Mouse (Mus musculus) heart, embryonic 12.5 days (tissue): ENCODE measurements at regions not wholly inside any gene's neighbourhood (a gene's known extent, or its start where the extent isn't known, plus 50 kb on each side); places are given as distances from the start of the nearest gene placed in this dataset.
"Not testable (repeated sequence)": the region's sequence is repeated elsewhere in the genome, so short reads cannot be mapped to it uniquely, and the experiment has no call there.

ENCODE experiments used
- ATAC-seq: fragments of 200-750 bp; cut with Nextera tagmentation; 2 replicates; pipeline ENCODE4 v1.8.0; 2017; ENCODE audit warnings: moderate TSS enrichment, moderate library complexity; ENCODE audit not compliant: insufficient number of reproducible peaks, low FRiP score
- H3K27ac ChIP-seq: fragments of 300-500 bp; sonication (generic); 2 replicates; pipeline ENCODE4 v1.5.1; 2016; ENCODE audit warnings: mild to moderate bottlenecking, moderate library complexity; ENCODE audit not compliant: poor library complexity, severe bottlenecking
- H3K27me3 ChIP-seq: fragments of 300-500 bp; sonication (generic); replicated peaks from 2 replicates; pipeline ENCODE4 v1.6.1; 2016; ENCODE audit warnings: mild to moderate bottlenecking, moderate library complexity
- H3K36me3 ChIP-seq: fragments of 300-500 bp; sonication (generic); 2 replicates; pipeline ENCODE4 v1.6.1; 2016; ENCODE audit warnings: mild to moderate bottlenecking, moderate library complexity
- H3K4me1 ChIP-seq: fragments of 300-500 bp; sonication (generic); replicated peaks from 2 replicates; pipeline ENCODE4 v1.6.1; 2016; ENCODE audit warnings: mild to moderate bottlenecking
- H3K4me2 ChIP-seq: fragments of 300-500 bp; sonication (generic); 2 replicates; pipeline ENCODE4 v1.6.1; 2016; ENCODE audit warnings: mild to moderate bottlenecking, moderate library complexity
- H3K4me3 ChIP-seq: fragments of 300-500 bp; sonication (generic); 2 replicates; pipeline ENCODE4 v1.5.1; 2016; ENCODE audit warnings: mild to moderate bottlenecking
- H3K9ac ChIP-seq: fragments of 300-500 bp; sonication (generic); 2 replicates; pipeline ENCODE4 v1.6.1; 2016; ENCODE audit warnings: mild to moderate bottlenecking, moderate library complexity
- H3K9me3 ChIP-seq: fragments of 300-500 bp; sonication (generic); replicated peaks from 2 replicates; pipeline ENCODE4 v1.6.1; 2016; ENCODE audit warnings: mild to moderate bottlenecking, moderate library complexity
- WGBS: fragments of 180-500 bp; shearing (Covaris S2); methylation state at CpG from one replicate; pipeline ENCODE4 v1.1.7; 2016; 5-methylcytosine and 5-hydroxymethylcytosine counted together

- Histone ChIP-seq H3K36me3 (no peaks in the 10 kb centered on the region), H3K27ac (no peak overlapping the region), H3K4me1 (no peaks in the 10 kb centered on the region), H3K4me3 (no peak overlapping the region), H3K9ac (no peak overlapping the region), H3K27me3 (no peaks in the 10 kb centered on the region), H3K4me2 (no peak overlapping the region), H3K9me3 (no peaks in the 10 kb centered on the region)
- ATAC-seq: no peak
- 80% methylated on average over 7 of the region's 7 CpGs for WGBS
Measured at GRCm38 (mm10) chr19:49301364-49302091, 1095.7 kb downstream of the Sorcs3 start.

GRCm38 (mm10) chr19:49305804-49306203 is 1100.0 kb downstream of the Sorcs3 start:
- 88% methylated on average over 3 of the region's 3 CpGs for WGBS
- no peak overlapping the region for H3K4me3 ChIP-seq
- no peaks in the 10 kb centered on the region for H3K4me1 ChIP-seq
- ATAC-seq: no peak
- no peak overlapping the region for H3K4me2 ChIP-seq
- H3K27me3 ChIP-seq: no peaks in the 10 kb centered on the region
- no peaks in the 10 kb centered on the region for H3K9me3 ChIP-seq
- H3K9ac ChIP-seq: no peak overlapping the region
- H3K36me3 ChIP-seq: no peaks in the 10 kb centered on the region
- H3K27ac ChIP-seq: no peak overlapping the region

GRCm38 (mm10) chr19:49314229-49314628 is 1108.4 kb downstream of the Sorcs3 start:
- 64% methylated on average over 1 of the region's 1 CpGs for WGBS
- no peak overlapping the region for H3K4me2 ChIP-seq

DNA sequence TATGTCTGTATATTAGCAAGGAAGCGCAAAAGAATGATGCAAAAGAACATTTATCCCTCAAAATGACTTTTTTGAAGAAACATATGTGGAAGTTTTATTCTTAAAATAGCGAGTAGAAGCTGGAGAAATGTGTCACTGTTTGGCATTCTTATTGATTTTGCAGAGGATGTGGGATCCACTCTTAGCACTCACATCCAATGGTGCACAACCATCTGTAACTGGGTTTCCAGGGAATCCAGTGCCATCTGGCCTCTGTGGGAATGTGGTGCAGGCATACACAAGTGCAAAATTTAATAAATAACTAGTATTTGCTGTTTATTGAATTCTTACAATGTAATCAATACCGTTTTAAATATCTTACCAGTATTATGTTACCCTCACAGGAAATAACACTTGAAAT is 1153.8 kb downstream of the Sorcs3 start:
- Histone ChIP-seq H3K4me1 (no peaks in the 10 kb centered on the region), H3K9me3 (no peaks in the 10 kb centered on the region), H3K27ac (no peak overlapping the region), H3K9ac (no peak overlapping the region), H3K36me3 (no peaks in the 10 kb centered on the region), H3K4me3 (no peak overlapping the region), H3K4me2 (no peak overlapping the region), H3K27me3 (no peaks in the 10 kb centered on the region)
- no peak for ATAC-seq
- 57% methylated on average over 3 of the region's 3 CpGs for WGBS

More at GRCm38 (mm10) chr19:49314229-49314628, 1108.4 kb downstream of the Sorcs3 start:
- no peaks in the 10 kb centered on the region for H3K36me3 ChIP-seq
- no peak overlapping the region for H3K9ac ChIP-seq
- no peak overlapping the region for H3K4me3 ChIP-seq
- H3K9me3 ChIP-seq: no peaks in the 10 kb centered on the region
- no peaks in the 10 kb centered on the region for H3K27me3 ChIP-seq
- H3K4me1 ChIP-seq: no peaks in the 10 kb centered on the region
- no peak overlapping the region for H3K27ac ChIP-seq
- no peak for ATAC-seq

GRCm38 (mm10) chr19:49360715-49361114 is 1154.9 kb downstream of the Sorcs3 start:
- Histone ChIP-seq H3K27ac (no peak overlapping the region), H3K36me3 (no peaks in the 10 kb centered on the region), H3K4me1 (no peaks in the 10 kb centered on the region), H3K9ac (no peak overlapping the region), H3K4me3 (no peak overlapping the region), H3K27me3 (no peaks in the 10 kb centered on the region), H3K9me3 (no peaks in the 10 kb centered on the region), H3K4me2 (no peak overlapping the region)
- 64% methylated on average over 5 of the region's 5 CpGs for WGBS
- ATAC-seq: no peak

DNA sequence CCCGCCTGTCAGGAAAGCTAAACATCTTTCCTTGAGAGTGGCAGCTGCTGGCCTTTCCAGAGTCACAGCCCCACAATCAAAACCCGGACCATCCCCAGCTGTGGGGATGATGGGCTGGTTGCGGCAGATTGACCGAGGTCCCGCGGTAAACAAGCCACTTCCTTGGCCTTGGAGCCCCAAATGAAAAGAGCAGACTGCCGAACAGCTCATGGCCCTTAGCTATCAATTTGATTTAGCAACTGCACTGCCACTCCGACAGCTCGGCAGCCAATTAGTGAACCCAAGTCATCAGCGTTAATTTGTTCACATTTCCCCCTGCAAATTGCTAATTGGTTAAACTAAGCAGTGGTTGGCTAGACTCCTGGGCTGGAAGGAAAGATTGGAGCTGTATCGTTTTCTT is 1155.3 kb downstream of the Sorcs3 start:
- not testable (repeated sequence) for ATAC-seq, H3K36me3 ChIP-seq

DNA sequence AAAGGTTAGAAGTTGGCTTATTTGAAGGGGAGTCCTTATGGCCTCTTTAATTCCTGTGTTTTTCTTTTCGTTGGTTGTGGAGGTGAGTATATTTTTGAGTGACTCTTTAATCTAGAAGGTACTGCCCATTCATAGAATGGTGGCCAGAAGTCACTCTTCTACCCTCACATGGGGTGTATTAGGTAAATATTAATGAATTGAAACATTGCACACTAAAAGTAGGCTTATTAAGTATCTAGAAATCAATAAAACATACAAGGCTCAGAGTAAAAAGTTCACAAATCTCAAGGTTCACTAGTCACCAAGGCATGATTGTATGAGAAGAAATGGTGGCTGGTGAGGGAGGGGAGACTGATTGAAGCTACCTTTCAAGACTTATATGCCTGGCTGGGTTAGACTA is 1167.1 kb downstream of the Sorcs3 start:
- H3K4me1 ChIP-seq: no peaks in the 10 kb centered on the region
- no peak for ATAC-seq
- H3K27me3 ChIP-seq: no peaks in the 10 kb centered on the region
- no peaks in the 10 kb centered on the region for H3K9me3 ChIP-seq
- H3K4me2 ChIP-seq: no peak overlapping the region
- 68% methylated on average over 1 of the region's 1 CpGs for WGBS
- no peak overlapping the region for H3K4me3 ChIP-seq
- H3K27ac ChIP-seq: no peak overlapping the region
- H3K36me3 ChIP-seq: no peaks in the 10 kb centered on the region
- H3K9ac ChIP-seq: no peak overlapping the region

More for the DNA sequence above, 1155.3 kb downstream of the Sorcs3 start:
- H3K27ac ChIP-seq, H3K4me2 ChIP-seq, H3K4me3 ChIP-seq, H3K9ac ChIP-seq, H3K9me3 ChIP-seq, H3K4me1 ChIP-seq, H3K27me3 ChIP-seq: not testable (repeated sequence)
- WGBS: 79% methylated on average over 10 of the region's 11 CpGs

DNA sequence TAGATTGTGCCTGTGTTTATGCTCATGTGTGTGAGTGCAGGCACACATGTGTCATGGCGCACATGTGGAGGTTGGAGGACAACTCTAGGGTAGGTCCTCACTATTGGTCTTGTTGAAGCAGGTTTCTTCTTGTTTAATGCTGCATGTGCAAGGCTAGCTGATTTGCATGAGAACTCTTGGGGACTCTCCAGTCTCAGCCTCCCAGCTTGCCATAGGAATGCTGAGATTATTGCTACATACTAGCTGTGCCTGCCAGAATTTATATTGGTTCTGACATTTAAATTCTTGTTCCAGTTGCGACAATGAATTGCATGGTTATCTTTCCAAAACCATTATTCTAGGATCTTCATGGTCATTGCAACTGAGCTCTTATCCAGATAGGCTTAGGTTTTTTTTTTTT is 1168.5 kb downstream of the Sorcs3 start:
- H3K9me3 ChIP-seq: no peaks in the 10 kb centered on the region
- no peaks in the 10 kb centered on the region for H3K4me1 ChIP-seq
- no peak overlapping the region for H3K4me3 ChIP-seq
- no peaks in the 10 kb centered on the region for H3K27me3 ChIP-seq
- H3K4me2 ChIP-seq: no peak overlapping the region
- no peak for ATAC-seq
- H3K36me3 ChIP-seq: no peaks in the 10 kb centered on the region
- 77% methylated on average over 2 of the region's 2 CpGs for WGBS
- H3K9ac ChIP-seq: no peak overlapping the region
- H3K27ac ChIP-seq: no peak overlapping the region

DNA sequence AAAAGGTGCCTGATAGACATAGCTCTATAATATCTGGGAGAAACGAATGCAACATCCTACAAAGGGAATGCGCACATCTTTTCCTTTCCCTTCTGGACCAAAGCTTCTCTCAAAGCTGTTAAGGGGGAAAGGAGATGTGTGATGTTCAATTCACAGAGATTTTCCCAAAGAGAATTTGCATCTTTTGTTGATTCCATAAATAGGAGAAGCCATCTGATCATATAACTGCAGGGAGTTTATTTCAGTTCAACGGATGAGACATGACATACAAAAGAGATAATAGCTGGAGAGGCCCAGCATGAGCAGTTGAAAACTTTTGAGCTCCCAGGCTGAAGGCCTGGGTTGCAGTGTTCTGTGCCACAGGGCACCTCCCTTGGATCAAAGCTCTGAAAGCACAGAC is 1169.1 kb downstream of the Sorcs3 start:
- Histone ChIP-seq H3K27me3 (no peaks in the 10 kb centered on the region), H3K27ac (no peak overlapping the region), H3K36me3 (no peaks in the 10 kb centered on the region), H3K4me1 (no peaks in the 10 kb centered on the region), H3K9ac (no peak overlapping the region), H3K9me3 (no peaks in the 10 kb centered on the region), H3K4me3 (no peak overlapping the region), H3K4me2 (no peak overlapping the region)
- WGBS: 80% methylated on average over 3 of the region's 3 CpGs
- no peak for ATAC-seq

GRCm38 (mm10) chr19:49375754-49376619 is 1170.2 kb downstream of the Sorcs3 start:
- no peaks in the 10 kb centered on the region for H3K4me1 ChIP-seq
- no peaks in the 10 kb centered on the region for H3K27me3 ChIP-seq
- no peak overlapping the region for H3K9ac ChIP-seq
- H3K4me2 ChIP-seq: no peak overlapping the region
- no peaks in the 10 kb centered on the region for H3K36me3 ChIP-seq
- H3K27ac ChIP-seq: no peak overlapping the region
- no peak overlapping the region for H3K4me3 ChIP-seq
- ATAC-seq: no peak
- 46% methylated on average over 1 of the region's 1 CpGs for WGBS
- no peaks in the 10 kb centered on the region for H3K9me3 ChIP-seq

DNA sequence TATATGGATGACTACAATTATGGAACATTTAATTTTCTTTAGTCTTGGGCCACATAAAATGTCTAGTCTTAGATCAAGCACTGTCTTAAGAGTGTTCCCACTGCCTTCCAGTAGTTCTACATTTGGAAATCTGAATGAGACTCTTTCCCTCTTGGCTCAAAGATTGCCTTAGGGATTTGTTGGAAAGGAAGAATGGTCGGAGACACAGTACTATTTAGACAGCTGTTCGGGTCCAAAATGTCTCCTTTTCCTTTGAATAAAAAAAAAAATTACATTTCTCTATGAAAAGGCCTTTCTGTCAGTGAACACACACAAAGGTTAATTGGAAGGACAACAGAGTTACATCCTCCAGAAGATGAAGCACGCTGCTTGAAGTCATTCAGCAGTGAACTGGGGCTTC is 1173.8 kb downstream of the Sorcs3 start:
- no peak overlapping the region for H3K4me3 ChIP-seq
- no peak for ATAC-seq
- no peaks in the 10 kb centered on the region for H3K36me3 ChIP-seq
- no peaks in the 10 kb centered on the region for H3K4me1 ChIP-seq
- H3K9me3 ChIP-seq: no peaks in the 10 kb centered on the region
- H3K27ac ChIP-seq: no peak overlapping the region
- no peaks in the 10 kb centered on the region for H3K27me3 ChIP-seq
- no peak overlapping the region for H3K4me2 ChIP-seq
- no peak overlapping the region for H3K9ac ChIP-seq
- WGBS: 68% methylated on average over 3 of the region's 3 CpGs
